Mouse (Mus musculus) splenic B cell, adult 2 months (primary cell): ENCODE results near the gene Mybpc3.

ENCODE experiments used
- DNase-seq: peaks from one replicate; pipeline ENCODE4 v3.0.0-alpha.2; 2011; ENCODE audit warnings: low read depth, low spot score
- H3K27me3 ChIP-seq: 2 replicates; pipeline ENCODE4 v1.6.1; 2012; ENCODE audit warnings: mild to moderate bottlenecking, low read length, moderate library complexity, mixed read lengths; ENCODE audit not compliant: control insufficient read depth, poor library complexity, insufficient read depth, severe bottlenecking
- H3K36me3 ChIP-seq: 2 replicates; pipeline ENCODE4 v1.6.1; 2012; ENCODE audit warnings: mild to moderate bottlenecking, low read length, moderate library complexity, mixed read lengths; ENCODE audit not compliant: control insufficient read depth, poor library complexity, insufficient read depth, severe bottlenecking

Mybpc3 gene

GRCm38 (mm10) chr2:91117585-91118275, at the start of gene Mybpc3:
Mybpc3 (plus strand) TSS chr2:91118144.
- no peaks in the 10 kb centered on the region for H3K27me3 ChIP-seq
- DNase-seq, result no peak
- peaks cover 14% of the 10 kb centered on the region for H3K36me3 ChIP-seq

GRCm38 (mm10) chr2:91068162-91068871, 49.6 kb upstream of the Mybpc3 start:
- DNase-seq, result no peak
- no peaks in the 10 kb centered on the region for H3K27me3 ChIP-seq
- H3K36me3 ChIP-seq, result peaks cover 3% of the 10 kb centered on the region

DNA sequence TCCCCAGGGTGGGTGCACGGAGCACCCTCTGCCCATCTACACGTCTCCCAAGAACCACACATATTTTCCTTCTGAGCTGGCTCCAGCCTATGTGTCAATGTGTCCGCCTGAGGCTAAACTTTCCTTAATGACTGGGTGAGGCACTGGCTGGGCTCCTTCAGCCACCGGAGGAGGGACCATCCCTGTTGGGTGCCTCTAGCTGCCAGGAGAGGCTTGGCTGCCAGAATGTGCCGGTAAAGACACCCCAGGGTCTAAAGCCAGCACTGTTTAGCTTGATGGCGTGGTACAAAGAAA, 49.1 kb upstream of the Mybpc3 start:
- H3K36me3 ChIP-seq, result peaks cover 2% of the 10 kb centered on the region
- no peak for DNase-seq
- H3K27me3 ChIP-seq, result no peaks in the 10 kb centered on the region

- DNase-seq, result no peak
- no peaks in the 10 kb centered on the region for H3K36me3 ChIP-seq
- no peaks in the 10 kb centered on the region for H3K27me3 ChIP-seq
These were observed 48.5 kb upstream of the Mybpc3 start for GRCm38 (mm10) chr2:91069306-91070000.

- H3K36me3 ChIP-seq, result no peaks in the 10 kb centered on the region
- DNase-seq, result peak; percentile 96
- no peaks in the 10 kb centered on the region for H3K27me3 ChIP-seq
These were observed 47.7 kb upstream of the Mybpc3 start, which contains the start of gene Slc39a13 for GRCm38 (mm10) chr2:91070076-91070800. Slc39a13 (minus strand) TSS chr2:91070417.

DNA sequence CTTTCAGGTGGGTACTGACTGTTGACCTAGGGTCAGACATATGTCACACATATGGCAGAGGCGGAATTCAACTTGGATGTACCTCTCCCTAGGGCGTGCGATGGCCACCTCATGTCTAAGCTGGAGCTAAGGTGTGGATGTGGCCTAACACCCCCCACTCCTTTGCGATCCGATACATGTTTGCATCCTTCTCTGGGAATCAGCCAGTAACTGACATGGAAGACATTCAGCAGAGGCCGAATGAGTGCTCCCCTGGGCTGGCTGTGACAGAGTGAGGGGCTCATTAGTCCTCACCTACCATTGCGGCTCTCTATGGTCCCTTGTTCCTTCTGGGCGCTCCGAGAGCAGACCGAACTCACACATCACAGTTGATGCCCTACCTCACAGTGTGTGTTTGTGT, 46.9 kb upstream of the Mybpc3 start:
- no peaks in the 10 kb centered on the region for H3K36me3 ChIP-seq
- H3K27me3 ChIP-seq, result no peaks in the 10 kb centered on the region
- no peak for DNase-seq

GRCm38 (mm10) chr2:91072092-91072491, 45.9 kb upstream of the Mybpc3 start:
- no peaks in the 10 kb centered on the region for H3K27me3 ChIP-seq
- no peaks in the 10 kb centered on the region for H3K36me3 ChIP-seq

GRCm38 (mm10) chr2:91077957-91078313, 40.0 kb upstream of the Mybpc3 start:
- H3K36me3 ChIP-seq, result no peaks in the 10 kb centered on the region
- no peak for DNase-seq
- no peaks in the 10 kb centered on the region for H3K27me3 ChIP-seq

More at GRCm38 (mm10) chr2:91072092-91072491, 45.9 kb upstream of the Mybpc3 start:
- DNase-seq, result no peak

DNA sequence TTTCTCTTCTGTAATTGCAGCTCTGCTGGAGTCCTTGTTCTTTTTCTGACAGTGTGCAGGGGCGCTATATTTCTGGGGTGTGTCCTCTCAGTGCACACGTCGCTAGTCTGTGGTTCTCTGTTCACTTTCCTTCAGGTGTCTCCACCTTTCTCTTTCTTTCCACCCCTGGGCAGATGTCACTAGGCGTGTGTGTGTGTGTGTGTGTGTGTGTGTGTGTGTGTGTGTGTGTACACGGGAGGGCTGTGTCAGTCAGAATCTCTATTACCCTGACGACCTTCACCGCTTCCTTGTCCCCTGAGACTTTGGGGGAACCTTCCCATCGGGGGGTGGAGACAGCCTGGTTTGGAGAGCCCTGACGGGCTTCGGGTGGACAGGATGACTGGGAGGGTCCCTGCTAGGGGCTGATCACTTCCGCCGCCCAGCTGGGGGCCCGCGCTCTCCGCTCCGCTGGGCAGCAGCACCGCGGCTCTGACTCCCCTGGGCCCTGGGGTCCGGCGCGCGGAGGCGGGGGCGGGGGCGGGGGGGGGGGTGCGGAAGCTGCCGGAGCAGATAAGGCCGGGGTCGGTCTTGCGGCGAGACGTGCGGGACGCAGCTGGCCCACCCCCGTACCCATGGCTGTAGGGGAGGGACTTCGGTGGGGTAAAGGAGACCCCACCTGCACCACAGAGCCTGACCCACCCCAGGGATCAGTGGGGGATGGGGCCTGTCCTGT, 39.5 kb upstream of the Mybpc3 start:
- H3K27me3 ChIP-seq, result no peaks in the 10 kb centered on the region
- no peaks in the 10 kb centered on the region for H3K36me3 ChIP-seq
- peak; percentile 69 for DNase-seq

GRCm38 (mm10) chr2:91079026-91079384, 38.9 kb upstream of the Mybpc3 start:
- DNase-seq, result no peak
- no peaks in the 10 kb centered on the region for H3K27me3 ChIP-seq
- H3K36me3 ChIP-seq, result no peaks in the 10 kb centered on the region

GRCm38 (mm10) chr2:91080784-91081513, 37.0 kb upstream of the Mybpc3 start:
- peak; percentile 29 for DNase-seq
- no peaks in the 10 kb centered on the region for H3K27me3 ChIP-seq
- no peaks in the 10 kb centered on the region for H3K36me3 ChIP-seq

GRCm38 (mm10) chr2:91081775-91082695, 35.9 kb upstream of the Mybpc3 start, which contains the start of gene Spi1:
Spi1 (plus strand) TSS chr2:91082390.
- Histone ChIP-seq H3K27me3 (no peaks in the 10 kb centered on the region), H3K36me3 (no peaks in the 10 kb centered on the region)
- DNase-seq, result no peak

DNA sequence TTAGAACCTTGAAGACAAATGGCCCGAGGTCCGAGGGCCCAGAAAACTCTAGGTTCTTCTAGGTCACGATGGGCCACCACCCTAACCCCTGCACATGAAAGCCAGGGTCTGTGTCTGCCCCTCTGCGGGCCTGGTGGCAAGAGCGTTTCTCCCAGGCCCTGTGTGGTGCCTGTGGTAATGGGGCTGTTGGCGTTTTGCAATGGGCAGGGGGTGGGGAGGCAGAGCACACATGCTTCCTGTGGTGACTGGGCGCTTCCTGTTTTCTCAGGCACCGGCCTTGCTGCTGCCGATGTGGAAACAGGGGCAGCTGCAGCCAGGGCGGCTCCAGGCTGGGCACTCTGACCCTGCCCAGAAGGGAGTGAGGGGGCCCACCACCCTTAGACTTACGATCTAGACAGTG, 35.1 kb upstream of the Mybpc3 start:
- peak; percentile 78 for DNase-seq
- no peaks in the 10 kb centered on the region for H3K36me3 ChIP-seq
- no peaks in the 10 kb centered on the region for H3K27me3 ChIP-seq
